Mouse (Mus musculus) liver, adult (tissue): ENCODE data around the gene Serp2.

Experiments
- GATA4 ChIP-seq: IDR thresholded peaks from 2 replicates; pipeline ENCODE4 v1.6.1; 2014; ENCODE audit warnings: mild to moderate bottlenecking, low read length; ENCODE audit not compliant: insufficient replicate concordance

The Serp2 gene

DNA sequence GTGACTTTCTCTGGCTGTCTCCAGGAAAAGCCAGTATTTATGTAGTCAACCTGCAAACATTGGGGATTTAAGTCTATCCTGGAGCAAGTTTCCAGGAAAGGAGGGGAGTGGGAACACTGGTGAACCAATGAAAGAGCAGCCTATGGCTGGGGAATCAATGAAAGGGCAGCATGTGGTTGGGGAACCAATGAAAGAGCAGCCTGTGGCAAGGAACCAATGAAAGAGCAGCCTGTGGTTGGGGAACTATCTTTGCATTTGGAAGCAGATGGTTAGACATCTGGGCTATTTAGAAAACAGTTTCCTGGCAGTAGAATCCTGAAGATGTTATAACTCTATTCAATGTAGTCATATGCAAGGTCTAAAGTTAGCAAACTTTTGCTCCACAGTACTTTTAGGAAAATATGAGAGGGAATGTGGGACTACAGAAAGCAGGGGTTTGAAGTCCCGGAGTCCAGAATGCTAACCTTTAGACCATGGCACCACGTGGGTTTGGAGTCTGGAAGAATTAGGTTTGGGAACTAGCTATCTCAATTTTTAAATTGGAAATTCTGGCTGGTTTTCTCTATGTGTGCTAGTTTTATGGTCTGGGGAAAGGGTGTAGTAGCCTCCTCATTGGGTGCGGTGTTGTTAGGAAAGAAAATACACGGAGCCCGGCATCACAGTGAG, 16.6 kb downstream of the Serp2 start:
- no peak for TF ChIP-seq GATA4

DNA sequence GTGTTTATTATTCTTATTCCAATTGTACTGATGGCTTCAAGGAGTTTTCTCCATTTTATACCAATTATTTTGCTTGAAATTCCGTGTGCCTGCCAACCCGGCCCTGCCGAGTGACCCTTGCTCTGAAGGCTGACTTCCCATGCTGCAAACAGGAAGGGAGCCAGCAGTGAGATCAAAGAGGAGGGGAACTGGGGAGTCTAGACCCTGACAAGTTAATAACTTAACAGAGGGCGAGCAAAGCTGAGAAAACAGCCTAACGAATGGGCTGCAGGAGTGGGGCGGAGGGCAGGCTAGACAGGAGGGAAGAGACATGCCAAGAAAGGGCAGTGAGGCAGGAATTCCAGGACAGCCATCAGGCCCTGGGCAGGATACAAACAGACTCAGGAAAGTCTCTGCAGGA, 19.8 kb downstream of the Serp2 start:
- no peak for TF ChIP-seq GATA4

DNA sequence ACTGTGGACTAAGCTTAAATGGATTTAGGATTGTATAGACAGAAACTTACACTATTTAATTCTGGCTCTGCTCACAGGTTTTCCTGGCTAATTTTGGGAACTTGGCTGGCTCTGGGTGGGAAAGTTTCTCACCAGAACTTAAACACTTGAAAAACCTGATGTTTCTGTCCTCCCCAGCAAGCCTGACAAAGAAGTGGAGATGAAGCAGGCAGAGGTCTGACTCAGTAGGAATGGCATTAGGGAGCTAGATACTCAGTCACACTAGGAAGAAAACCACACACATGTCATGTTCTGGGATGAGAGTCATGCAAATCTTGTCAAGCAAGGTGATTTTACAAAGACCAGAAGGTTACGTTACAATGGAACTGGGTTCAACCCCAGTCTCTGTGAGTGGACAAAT, 21.6 kb downstream of the Serp2 start:
- no peak for TF ChIP-seq GATA4

DNA sequence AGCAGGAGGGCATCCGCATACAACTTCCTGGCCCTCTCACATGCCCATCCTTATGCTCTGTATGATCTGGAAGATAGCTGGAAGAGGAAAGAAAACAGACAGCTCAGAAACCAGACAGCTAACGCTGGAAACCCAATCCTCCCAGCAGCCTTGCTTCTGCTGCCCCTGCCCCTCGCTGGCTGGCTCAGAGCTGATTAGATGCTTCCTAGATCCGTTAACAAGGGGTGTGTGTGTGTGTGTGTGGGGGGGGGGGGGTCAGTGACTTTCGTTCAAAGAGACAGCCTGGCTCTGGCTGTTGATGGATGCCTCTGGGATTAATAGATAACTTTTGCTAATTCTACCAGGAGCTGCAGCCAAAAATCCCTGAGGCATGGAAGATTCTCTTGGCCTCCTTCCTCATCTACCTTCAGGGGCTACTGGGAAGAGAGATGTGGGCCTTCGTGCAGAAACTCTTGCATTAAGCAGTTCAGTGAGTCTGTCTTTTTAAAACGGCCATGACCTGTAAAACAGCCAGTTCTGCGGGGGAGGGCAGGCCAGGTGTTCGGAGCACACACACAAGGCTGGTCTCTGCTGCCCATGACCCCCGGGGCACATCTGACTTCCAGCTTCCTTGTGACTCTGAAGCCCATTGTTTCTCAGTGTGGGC, 23.4 kb downstream of the Serp2 start:
- TF ChIP-seq GATA4, result no peak

DNA sequence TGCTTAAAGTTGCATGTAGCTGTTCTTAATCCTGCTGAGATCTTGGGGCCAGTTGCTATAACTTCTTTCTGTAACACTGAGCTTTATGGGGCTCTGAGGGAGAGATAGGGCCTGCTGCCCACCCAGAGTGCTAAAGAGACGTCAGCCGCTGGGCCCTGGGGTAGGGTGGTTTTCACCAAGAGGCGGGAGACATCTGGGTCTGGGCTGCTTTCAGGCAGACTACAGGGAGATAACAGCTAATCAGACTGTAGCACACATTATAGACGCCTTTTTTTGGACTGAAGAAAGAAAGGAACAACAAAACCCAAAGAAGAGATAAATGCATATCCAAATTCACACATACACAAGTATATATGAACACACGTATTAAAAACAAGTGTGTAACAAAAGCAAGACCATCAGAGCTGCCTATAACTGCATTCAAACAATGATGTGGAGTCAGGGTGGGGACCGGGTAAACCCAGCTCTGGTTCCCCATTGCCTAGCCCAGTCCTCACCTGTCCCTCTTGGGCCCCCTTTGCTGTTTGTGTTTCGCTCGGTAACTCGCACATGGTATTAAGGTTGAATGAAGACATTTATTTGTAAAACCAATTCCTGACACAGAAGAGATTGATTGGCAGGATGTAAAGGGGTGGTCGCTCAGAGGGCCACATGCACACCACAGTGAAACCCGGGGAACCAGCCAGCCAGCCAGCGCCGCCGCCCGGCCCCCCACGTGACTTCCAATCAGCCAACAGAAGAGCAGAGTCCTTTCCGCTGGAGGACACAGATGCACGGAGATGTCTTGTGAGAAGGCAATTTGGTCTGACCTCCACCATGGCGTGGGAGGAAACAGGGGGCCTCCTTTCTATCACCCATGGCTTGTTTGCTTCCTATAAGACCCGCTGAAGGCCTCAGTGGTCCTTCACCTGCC, 24.2 kb downstream of the Serp2 start:
- TF ChIP-seq GATA4, result no peak

DNA sequence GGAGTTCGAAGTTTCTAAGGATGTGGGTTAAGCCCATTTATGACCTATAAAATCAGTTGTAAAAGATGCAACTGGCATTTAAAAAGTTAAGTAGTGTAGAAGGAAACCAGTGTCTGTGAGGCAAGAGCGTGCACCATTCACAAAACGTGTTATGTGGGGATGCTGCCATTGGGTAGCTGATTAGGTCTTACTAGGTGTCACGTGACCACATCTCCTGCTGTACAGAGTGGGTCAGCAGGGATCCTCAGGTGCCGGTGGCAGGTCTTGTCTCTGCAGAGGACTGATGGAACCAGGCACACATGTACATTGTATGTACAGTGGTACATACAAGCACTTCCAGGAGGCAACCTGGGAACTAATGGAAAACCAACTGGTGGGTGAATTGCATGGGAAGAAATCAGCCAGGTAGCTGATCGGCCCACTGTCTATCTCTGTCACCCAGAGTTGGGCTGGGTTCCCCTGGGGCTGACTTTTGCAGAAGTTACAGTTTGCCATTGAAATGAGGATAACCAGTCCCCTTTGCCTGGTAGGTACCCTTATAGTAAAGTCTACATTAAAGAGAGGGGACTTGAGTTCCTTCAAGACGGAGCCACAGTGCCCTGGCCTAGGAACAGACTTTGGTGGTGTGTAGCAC, 25.5 kb downstream of the Serp2 start:
- no peak for TF ChIP-seq GATA4

DNA sequence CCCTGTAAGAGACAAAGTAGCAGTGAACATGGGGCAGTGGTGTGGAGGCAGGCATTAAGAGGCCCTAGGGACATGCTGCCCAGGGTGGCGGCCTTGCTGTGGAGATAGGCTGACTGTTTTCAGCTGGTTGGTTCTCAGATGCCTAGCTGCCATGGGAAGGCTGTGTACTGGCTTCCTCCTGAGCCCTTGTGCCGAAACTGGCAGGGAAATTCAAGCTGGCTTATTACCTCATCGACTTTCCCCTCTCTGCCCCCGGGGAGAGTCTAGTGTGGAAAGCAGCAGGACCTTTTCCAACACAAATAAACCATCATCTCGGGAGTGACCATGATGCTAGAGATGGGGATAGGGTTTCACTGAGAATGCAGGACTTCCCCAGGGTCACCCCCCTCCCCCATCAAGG, 28.0 kb downstream of the Serp2 start:
- no peak for TF ChIP-seq GATA4

DNA sequence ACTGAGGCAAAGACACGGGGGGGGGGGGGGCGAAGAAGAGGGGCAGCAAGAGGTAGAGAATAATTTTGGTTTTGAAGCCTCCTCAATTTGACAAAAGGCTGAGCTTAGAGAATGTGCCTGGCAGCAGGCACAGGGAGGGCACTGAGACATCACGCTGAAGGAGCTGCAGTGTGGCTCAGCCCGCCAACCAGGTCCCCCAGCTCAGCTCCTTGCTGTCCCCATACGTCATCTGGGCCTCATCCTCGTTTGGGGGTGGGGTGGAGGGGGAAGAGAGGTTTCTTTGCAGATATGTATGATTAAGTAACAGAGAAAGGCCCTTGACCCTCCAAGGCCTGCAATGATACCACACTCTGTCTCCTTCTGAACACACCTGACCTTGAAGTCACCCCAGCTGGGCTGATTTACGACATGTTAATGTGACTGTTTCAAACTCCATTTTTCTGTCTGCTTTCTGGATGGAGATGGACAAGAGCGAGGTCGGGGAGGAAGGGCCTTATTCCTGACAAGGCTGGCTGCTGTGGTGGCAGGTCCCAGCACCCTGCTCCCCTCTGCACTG, 28.9 kb downstream of the Serp2 start:
- TF ChIP-seq GATA4, result no peak

DNA sequence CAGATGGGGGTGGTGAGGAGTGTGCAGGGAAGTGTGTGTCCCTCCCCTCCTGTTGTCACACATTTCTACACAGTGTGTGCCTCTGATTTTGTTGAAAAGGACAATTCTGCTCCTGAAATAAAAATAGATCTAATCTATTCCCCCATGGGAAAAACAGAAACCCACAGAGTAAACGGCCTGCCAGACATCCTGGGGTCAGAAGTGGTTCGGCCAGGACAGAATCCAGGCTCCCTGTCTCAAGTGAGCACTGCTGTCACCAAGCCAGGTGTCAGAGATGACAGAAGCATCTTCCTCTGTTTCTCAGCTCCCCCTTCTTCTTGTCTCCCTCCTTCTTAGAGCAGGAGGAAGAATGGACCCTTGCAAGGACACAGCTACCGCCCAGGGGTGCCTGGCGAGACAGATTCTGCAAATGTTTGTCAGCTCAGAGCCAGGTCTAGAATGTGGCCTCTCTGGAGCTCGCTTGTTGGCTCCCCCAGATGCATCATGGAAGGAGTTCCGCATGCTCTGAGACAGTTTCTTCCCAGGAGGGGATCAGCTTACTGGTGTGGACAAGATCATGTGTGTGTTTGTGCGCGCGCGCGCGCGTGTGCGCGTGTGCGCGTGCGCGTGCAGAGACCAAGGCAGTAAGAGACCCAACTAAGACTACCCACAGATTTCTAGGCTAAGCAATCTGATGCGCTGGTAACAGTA, 29.5 kb downstream of the Serp2 start:
- no peak for TF ChIP-seq GATA4

DNA sequence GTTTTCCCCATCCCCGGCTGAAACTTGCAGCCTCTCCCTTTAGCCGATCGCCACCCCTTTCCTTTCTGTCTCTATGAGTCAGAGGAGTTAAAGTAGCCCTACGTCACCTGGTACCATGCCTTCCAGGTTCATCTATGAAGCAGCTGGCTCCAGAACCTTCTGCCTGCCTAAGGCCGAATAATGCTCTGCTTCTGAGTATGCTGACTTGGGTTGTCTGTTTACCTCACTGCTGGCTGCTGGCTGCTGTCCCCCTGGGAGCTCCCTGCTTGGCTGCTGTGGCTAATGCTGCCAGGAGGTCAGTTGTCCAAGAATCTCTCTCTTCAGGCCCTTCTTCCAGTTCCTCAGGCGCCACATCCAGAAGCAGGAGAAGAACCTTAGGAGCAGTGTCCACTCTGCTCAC, 30.2 kb downstream of the Serp2 start:
- no peak for TF ChIP-seq GATA4

DNA sequence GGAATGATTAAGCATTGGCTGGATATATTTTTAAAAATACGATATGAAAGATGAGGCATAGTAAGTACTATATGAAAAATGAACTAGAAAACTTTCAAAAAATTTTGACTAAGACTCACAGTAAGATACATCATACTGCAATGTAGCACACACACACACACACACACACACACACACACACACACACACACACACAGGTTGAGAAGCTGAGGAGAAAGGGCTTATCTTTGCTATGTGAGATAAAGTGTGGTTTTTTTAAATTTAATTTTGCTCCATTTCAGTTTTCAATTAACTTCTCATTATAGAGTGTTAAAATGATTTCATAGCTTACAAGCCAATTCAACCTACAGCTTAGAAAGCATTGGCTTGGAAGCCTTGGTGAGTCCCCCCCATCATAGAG, 33.3 kb downstream of the Serp2 start:
- TF ChIP-seq GATA4, result no peak

DNA sequence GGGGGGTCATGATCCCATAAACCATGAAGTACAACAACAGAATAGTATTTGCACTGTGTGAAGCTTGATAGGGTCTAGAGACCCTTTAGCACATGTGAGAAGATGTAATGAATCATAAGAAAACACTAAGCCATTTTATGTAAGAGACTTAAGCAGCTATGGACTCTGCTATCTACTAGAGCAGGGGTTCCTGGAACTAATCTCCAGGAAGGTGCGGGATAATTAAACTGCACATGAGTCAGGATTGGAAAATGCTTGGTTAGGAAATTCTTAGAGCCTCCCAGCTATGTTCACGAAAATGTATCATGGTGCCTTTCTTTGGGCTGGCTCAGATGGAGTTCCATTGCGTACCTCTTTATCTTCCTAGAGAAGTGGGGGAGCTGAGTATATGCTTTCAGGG, 35.4 kb downstream of the Serp2 start:
- no peak for TF ChIP-seq GATA4

DNA sequence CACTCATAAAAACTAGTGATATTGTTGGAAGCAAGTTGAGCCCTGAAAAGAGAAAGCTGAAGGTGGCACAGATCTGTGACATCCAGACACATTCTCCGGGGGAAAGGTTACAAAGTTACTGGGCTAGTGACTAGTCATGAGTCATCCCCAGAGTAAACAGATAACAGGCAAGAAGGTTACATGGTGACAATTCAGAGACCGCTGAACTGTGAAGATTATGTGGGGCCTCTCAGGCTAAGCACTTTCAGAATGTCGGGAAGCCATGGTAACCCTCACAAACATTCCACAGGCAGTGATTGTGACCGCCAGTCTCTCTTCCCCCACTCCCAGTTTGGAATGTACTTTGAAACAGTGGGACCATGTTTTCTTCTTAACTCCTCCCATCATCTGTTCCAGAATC, 36.1 kb downstream of the Serp2 start:
- no peak for TF ChIP-seq GATA4

DNA sequence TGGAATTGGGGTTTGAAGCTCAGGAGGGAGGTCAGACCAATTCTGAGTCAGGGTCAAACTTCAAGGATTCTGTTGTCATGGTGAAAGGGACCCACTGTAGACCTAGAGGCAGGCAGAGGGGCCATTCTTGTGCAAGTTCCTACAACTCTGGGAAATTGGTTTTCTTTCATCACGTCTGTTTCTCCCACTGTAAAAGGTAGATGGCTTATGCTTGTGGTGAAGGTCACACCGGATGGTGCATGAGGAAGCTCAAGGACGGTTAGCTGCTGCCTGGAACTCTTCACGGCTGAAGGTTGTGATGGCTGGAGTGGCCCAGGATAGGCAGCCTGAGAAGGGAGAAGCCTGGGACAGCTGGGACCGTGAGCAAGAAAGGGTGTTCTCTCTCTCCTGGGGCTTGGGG, 38.5 kb downstream of the Serp2 start:
- TF ChIP-seq GATA4, result no peak

DNA sequence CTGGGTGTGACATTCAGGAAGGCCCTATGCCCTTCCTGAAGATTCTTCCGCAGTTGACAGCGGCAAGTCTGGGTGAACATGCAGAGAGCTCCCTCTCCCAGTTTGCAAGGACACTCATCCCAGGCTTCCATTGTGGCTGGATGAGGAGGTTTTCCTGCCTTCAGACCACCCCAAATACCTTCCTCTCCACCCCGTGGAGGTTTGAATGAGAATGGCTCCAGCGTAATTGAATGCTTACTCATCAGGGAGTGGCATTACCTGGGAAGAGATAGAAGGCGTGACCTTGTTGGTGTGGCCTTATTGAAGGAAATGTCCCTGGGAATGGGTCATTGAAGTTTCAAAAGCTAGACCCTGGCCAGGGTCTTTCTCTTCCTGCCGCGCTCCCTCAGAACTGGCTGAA, 41.1 kb downstream of the Serp2 start:
- no peak for TF ChIP-seq GATA4
